Mouse (Mus musculus) heart, postnatal 25 days (tissue): ENCODE measurements around the gene Ntn1. TPM values are rescaled to one million over a fixed set of nuclear protein-coding genes. Genes with fewer than 3 reads are reported as not detected.

Source experiments
- DNase-seq: peaks from one replicate; pipeline ENCODE4 v3.0.0; 2022; ENCODE audit warnings: low spot score
- intact Hi-C: fragments of 180-260 bp; cut with DNase I; formaldehyde crosslinking; loops from one replicate; pipeline ENCODE4 v1.15.1; 2025
- microRNA-seq: library from miRNA; unstranded; fragments of <30 nt; microRNA quantifications from one replicate; pipeline ENCODE4 v1.2.0, GENCODE M21; 2022
- total RNA-seq, 2 experiments: library from RNA; stranded (reverse); gene quantifications; 2 replicates each; pipeline ENCODE4 v1.2.3; 2021

The Ntn1 gene
- total RNA-seq, 2 experiments from 2014 or later, result 53.0 to 54.8 TPM

DNA sequence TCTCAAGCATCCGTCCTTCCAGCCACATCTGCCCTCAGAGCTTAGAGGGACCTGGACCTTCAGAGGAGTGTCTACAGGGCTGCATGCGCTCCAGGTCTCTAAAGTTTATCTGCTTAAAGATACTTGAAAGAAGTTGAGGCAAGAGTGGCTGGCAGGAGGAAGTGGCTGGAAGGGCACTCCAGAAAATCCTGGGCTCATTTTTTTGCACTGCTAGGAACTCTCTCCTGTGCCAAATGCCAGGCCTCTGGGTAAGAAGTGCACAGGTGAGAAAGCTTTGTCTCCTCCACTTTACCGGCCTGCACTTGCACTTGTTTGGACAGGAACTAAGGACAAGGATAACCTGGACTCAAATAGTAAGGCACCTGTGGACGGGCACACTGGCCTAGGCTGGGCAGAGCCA lies 232.2 kb downstream of the Ntn1 start:
- no peak for DNase-seq
- intact Hi-C loops, result no loop called here

DNA sequence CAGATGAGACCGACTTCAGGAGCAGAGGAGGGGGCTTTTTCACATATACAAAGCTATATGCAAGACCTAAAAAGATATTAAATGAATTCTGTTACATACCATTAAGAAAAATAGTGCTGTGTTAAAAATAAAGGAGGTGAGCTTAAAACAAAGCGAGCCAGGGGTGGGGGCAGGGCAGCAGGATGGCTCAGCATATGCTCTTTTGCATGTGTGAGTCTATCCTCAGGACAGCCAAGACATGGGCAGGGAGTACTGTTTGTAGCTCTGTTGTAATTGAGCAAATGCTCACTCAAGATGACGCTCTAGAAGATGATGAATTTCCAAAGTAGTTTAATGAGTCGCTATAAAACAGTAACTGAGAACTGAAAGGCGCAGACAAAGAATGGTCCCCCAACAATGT lies 236.2 kb downstream of the Ntn1 start:
- intact Hi-C loops, result no loop called here
- DNase-seq, result no peak

DNA sequence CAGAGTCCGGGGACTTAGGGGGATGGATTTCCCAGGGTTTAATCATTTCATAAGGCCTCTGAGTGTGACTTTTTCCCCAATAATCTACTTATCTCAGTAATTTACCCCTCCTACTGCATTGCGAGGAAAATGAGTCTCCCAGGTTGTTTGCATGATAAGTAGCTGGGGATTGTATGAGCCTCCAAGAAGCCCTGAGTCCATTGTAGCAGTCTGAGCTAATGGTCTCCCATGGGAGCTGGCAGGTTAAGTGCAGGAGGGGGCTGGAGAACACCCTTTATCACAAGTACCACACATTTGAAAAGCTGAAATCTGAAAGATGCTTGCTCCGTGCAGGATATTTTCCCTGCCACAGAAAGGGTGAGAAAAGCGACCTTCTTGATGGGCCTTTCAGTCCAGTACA lies 240.8 kb downstream of the Ntn1 start:
- no peak for DNase-seq
- intact Hi-C loops, result no loop called here

Small RNAs within 50 kb of the gene (microRNA-seq; reads per million reads assigned to microRNA genes)
- gene Mir6406, result not detected

Other genes starting within 250 kb of the Ntn1 start
- 1 to 10 TPM in 1 of 2 experiments, under 1 TPM in 1; 0.70 to 1.1 TPM for gene Pik3r5, start 31.3 kb upstream of the Ntn1 start, total RNA-seq
- gene Pik3r6, start 102.2 kb upstream of the Ntn1 start, total RNA-seq, result 1 to 10 TPM; 4.9 to 5.6 TPM
- under 1 TPM in 1 of 2 experiments, not detected in 1; 0.11 TPM for gene Mfsd6l, start 155.4 kb upstream of the Ntn1 start, total RNA-seq
- gene Ccdc42, start 186.2 kb upstream of the Ntn1 start, total RNA-seq, result not detected